Mouse (Mus musculus): ENCODE results near the gene Snrpc. TPM values are rescaled to one million over a fixed set of nuclear protein-coding genes. Genes with fewer than 3 reads are reported as not detected.
"Not testable (repeated sequence)": the region's sequence is repeated elsewhere in the genome, so short reads cannot be mapped to it uniquely, and the experiment has no call there.

The Snrpc gene
- total RNA-seq (2021) = 10 to 100 TPM; 69.6 to 70.4 TPM
- long read RNA-seq, experiment 1, transcript Snrpc-201 (6 exons, 758 nt) = major isoform, 75 of 82 reads
- long read RNA-seq, experiment 1, partial matches to known transcripts = 7 of 82 reads
- long read RNA-seq, experiment 1, other reads (novel, unspliced or antisense) = 0 of 82 reads
- long read RNA-seq, experiment 2, transcript Snrpc-201 (6 exons, 758 nt) = major isoform, 107 of 116 reads
- long read RNA-seq, experiment 2, partial matches to known transcripts = 3 of 116 reads
- long read RNA-seq, experiment 2, other reads (novel, unspliced or antisense) = 5 of 116 reads

GRCm38 (mm10) chr17:27837850-27838249 is at the start of gene Snrpc:
Gene Snrpc, plus strand, starts transcription at chr17:27838150.
- DNase-seq; intact Hi-C loops (cut with DNase I): not testable (repeated sequence)

GRCm38 (mm10) chr17:27788456-27789172 is 49.3 kb upstream of the Snrpc start:
- intact Hi-C loops (cut with DNase I) = no loop called here
- DNase-seq = no peak

- intact Hi-C loops (cut with DNase I) = no loop called here
- DNase-seq = no peak
Observed at GRCm38 (mm10) chr17:27790015-27790414, 47.9 kb upstream of the Snrpc start.

- intact Hi-C loops (cut with DNase I) = no loop called here
- no peak for DNase-seq
Observed at GRCm38 (mm10) chr17:27790976-27791375, 47.0 kb upstream of the Snrpc start.

GRCm38 (mm10) chr17:27791556-27791955 is 46.4 kb upstream of the Snrpc start:
- intact Hi-C loops (cut with DNase I) = no loop called here
- no peak for DNase-seq

- DNase-seq = no peak
- intact Hi-C loops (cut with DNase I) = no loop called here
Observed at GRCm38 (mm10) chr17:27792516-27792915, 45.4 kb upstream of the Snrpc start.

GRCm38 (mm10) chr17:27793144-27793543 is 44.8 kb upstream of the Snrpc start:
- DNase-seq = no peak
- intact Hi-C loops (cut with DNase I) = no loop called here

GRCm38 (mm10) chr17:27796780-27797179 is 41.2 kb upstream of the Snrpc start:
- DNase-seq = no peak
- intact Hi-C loops (cut with DNase I) = no loop called here

GRCm38 (mm10) chr17:27797341-27797872 is 40.5 kb upstream of the Snrpc start:
- peak in 1 of 2 experiments; percentile 33 for DNase-seq
- intact Hi-C loops (cut with DNase I) = no loop called here

- intact Hi-C loops (cut with DNase I) = no loop called here
- no peak for DNase-seq
Observed at GRCm38 (mm10) chr17:27799771-27800584, 38.0 kb upstream of the Snrpc start.

GRCm38 (mm10) chr17:27800710-27801648 is 37.0 kb upstream of the Snrpc start:
- intact Hi-C loops (cut with DNase I) = no loop called here
- DNase-seq = no peak

- no peak for DNase-seq
- intact Hi-C loops (cut with DNase I) = no loop called here
Observed at GRCm38 (mm10) chr17:27803752-27804151, 34.2 kb upstream of the Snrpc start.

GRCm38 (mm10) chr17:27804156-27804690 is 33.7 kb upstream of the Snrpc start:
- intact Hi-C loops (cut with DNase I) = no loop called here

GRCm38 (mm10) chr17:27804803-27805770 is 32.9 kb upstream of the Snrpc start:
- DNase-seq = no peak
- intact Hi-C loops (cut with DNase I) = no loop called here

More at GRCm38 (mm10) chr17:27804156-27804690, 33.7 kb upstream of the Snrpc start:
- no peak for DNase-seq

GRCm38 (mm10) chr17:27807542-27808078 is 30.3 kb upstream of the Snrpc start:
- intact Hi-C loops (cut with DNase I) = no loop called here
- no peak for DNase-seq

GRCm38 (mm10) chr17:27810569-27811331 is 27.2 kb upstream of the Snrpc start:
- DNase-seq = no peak

GRCm38 (mm10) chr17:27811980-27812379 is 26.0 kb upstream of the Snrpc start:
- DNase-seq = no peak
- intact Hi-C loops (cut with DNase I) = no loop called here

More at GRCm38 (mm10) chr17:27810569-27811331, 27.2 kb upstream of the Snrpc start:
- intact Hi-C loops (cut with DNase I) = no loop called here

Data from gastrocnemius, postnatal 36 days (tissue).